Mouse (Mus musculus) heart, embryonic 14.5 days (tissue): ENCODE data around the gene Stx19. TPM values are rescaled to one million over a fixed set of nuclear protein-coding genes. Genes with fewer than 3 reads are reported as not detected.
A peak's percentile ranks its signal among the peaks of the same experiment; 100 is the strongest.

Experiments used
- ATAC-seq: fragments of 200-750 bp; cut with Nextera tagmentation; 2 replicates; pipeline ENCODE4 v1.8.0; 2017; ENCODE audit warnings: low read depth, moderate TSS enrichment; ENCODE audit not compliant: insufficient number of reproducible peaks, insufficient read depth, low FRiP score
- H3K27ac ChIP-seq, 2 experiments: fragments of 200-500 bp in 1 of 2; fragments of 300-500 bp in 1 of 2; sonication (generic) in 1 of 2; replicated peaks in 1 of 2; 2 replicates each; pipeline ENCODE4 v1.5.1; 2012 to 2014; ENCODE audit warnings: low read depth in 2 of 2, low read length in 2 of 2, control low read depth in 1 of 2, mild to moderate bottlenecking in 1 of 2, mixed read lengths in 1 of 2; ENCODE audit not compliant: control insufficient read depth in 1 of 2, insufficient read depth in 1 of 2
- H3K27me3 ChIP-seq: fragments of 300-500 bp; sonication (generic); 2 replicates; pipeline ENCODE4 v1.6.1; 2014; ENCODE audit warnings: mild to moderate bottlenecking, low read length, control low read depth; ENCODE audit not compliant: control insufficient read depth, insufficient read depth
- H3K36me3 ChIP-seq: fragments of 300-500 bp; sonication (generic); 2 replicates; pipeline ENCODE4 v1.6.1; 2014; ENCODE audit warnings: mild to moderate bottlenecking, control low read depth, low read length, mixed read lengths; ENCODE audit not compliant: control insufficient read depth, insufficient read depth
- H3K4me1 ChIP-seq, 2 experiments: fragments of 200-500 bp in 1 of 2; fragments of 300-500 bp in 1 of 2; sonication (generic) in 1 of 2; 2 replicates each; pipeline ENCODE4 v1.6.1; 2012 to 2014; ENCODE audit warnings: low read length in 2 of 2, control low read depth in 1 of 2, mixed read lengths in 1 of 2; ENCODE audit not compliant: control insufficient read depth in 2 of 2, insufficient read depth in 2 of 2
- H3K4me2 ChIP-seq: fragments of 300-500 bp; sonication (generic); 2 replicates; pipeline ENCODE4 v1.6.1; 2014; ENCODE audit warnings: mild to moderate bottlenecking, low read length
- H3K4me3 ChIP-seq, 2 experiments: fragments of 200-500 bp in 1 of 2; fragments of 300-500 bp in 1 of 2; sonication (generic) in 1 of 2; 2 replicates each; pipeline ENCODE4 v1.5.1; 2012 to 2014; ENCODE audit warnings: low read length in 2 of 2, mild to moderate bottlenecking in 2 of 2, control low read depth in 1 of 2, low read depth in 1 of 2, moderate library complexity in 1 of 2; ENCODE audit not compliant: control insufficient read depth in 1 of 2, insufficient read depth in 1 of 2
- H3K9ac ChIP-seq: fragments of 300-500 bp; sonication (generic); 2 replicates; pipeline ENCODE4 v1.6.1; 2014; ENCODE audit warnings: mild to moderate bottlenecking, low read length
- H3K9me3 ChIP-seq: fragments of 300-500 bp; sonication (generic); 2 replicates; pipeline ENCODE4 v1.6.1; 2016; ENCODE audit warnings: low read length, control low read depth; ENCODE audit not compliant: control insufficient read depth
- WGBS: fragments of 180-500 bp; shearing (Covaris S2); extraction: QIAGEN DNeasy Blood & Tissue Kit; methylation state at CpG from one replicate; pipeline ENCODE4 v1.1.7; 2014; 5-methylcytosine and 5-hydroxymethylcytosine counted together
- polyA plus RNA-seq: library from polyadenylated mRNA; unstranded; fragments of >200 nt; fragmentation: Nextera tagmentation; extraction: Ambion mirVana; gene quantifications from 2 replicates; pipeline ENCODE4 v1.2.1, GENCODE M21; 2014

Gene Stx19
- polyA plus RNA-seq, 1 experiment from 2014 or later: 0.18 TPM

GRCm38 (mm10) chr16:62852464-62853252 lies 38.2 kb downstream of the Stx19 start:
- Histone ChIP-seq H3K9me3 (no peaks in the 10 kb centered on the region), H3K27me3 (no peaks in the 10 kb centered on the region), H3K4me2 (no peak overlapping the region), H3K36me3 (no peaks in the 10 kb centered on the region), H3K4me1 (no peaks in the 10 kb centered on the region), H3K27ac (no peak overlapping the region), H3K4me3 (no peak overlapping the region), H3K9ac (no peak overlapping the region)
- no peak for ATAC-seq
- 84% methylated on average over 3 of the region's 3 CpGs for WGBS

DNA sequence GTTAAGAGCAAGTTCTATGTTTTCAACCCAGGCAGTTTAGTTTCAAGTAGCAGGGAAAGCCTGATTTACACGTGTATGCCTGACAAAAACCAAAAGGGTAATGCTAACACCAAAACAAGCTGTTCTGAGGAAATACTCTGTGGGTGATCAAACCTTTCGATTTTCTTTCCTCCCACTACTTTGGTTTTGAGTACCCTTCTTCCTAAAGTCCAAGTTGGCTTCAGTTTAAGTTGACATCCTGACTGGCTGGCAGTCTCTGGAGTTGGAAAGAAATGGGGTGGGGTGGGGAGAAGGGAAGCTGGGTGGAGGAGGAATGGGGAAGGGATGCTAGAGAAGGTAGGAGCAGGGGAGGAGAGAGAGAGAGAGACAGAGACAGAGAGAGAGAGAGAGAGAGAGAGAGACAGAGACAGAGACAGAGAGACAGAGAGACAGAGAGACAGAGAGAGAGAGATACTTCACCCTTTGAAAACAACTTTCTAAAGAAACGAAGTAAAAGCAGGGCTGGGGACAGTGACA lies 39.2 kb downstream of the Stx19 start:
- Histone ChIP-seq H3K36me3 (no peaks in the 10 kb centered on the region), H3K27me3 (no peaks in the 10 kb centered on the region), H3K9ac (peak overlapping the region; percentile 84), H3K4me1 (no peaks in the 10 kb centered on the region), H3K4me2 (peak overlapping the region; percentile 95), H3K9me3 (no peaks in the 10 kb centered on the region), H3K27ac (peak overlapping the region in 1 of 2 experiments; percentile 64; a peak in 1 of 4 replicates), H3K4me3 (peak overlapping the region; percentile 65 to 78; a peak in 3 of 4 replicates)
- no peak for ATAC-seq
- WGBS: 11% methylated on average over 3 of the region's 3 CpGs

DNA sequence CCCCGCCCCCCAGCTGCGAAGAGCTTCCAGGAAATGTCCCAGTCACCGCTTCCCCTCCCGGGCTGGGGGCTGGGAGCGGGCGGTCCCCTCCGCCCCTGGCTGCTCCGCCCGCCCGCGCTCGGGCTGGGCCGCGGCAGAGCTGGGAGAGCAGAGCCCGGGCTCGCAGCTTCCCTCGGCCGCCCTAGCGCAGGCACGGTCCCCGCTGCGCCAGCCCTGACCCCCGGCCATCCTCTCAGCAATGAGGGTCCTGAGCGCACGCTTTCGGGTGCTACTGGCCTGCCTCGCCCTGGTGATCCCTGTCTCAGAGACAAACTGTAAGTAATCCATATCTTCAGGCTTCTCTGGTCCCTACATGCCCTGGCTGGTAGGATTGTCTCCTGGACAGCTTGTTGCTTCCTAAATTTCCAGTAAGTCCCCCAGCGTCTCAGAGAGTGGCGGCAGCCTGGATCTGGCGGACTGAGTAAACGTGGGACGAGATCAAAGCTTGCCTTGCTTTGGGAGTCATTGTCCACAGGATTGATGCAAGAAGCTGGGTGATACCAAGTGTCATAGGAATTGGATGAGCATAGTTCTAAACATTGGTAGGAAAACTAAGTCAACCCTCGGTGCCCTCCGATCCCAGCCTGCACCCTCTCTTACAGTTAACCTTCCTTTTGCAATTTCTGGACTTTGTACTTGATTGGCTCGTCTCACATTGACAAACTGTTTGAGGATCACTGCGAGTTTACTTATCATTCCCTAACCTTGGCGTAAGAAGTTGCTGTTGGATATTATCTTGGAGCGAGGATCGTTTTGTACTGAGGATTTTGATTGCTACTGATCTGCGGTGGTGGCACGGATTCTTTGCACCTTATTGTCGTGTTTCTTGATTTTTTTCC lies 40.0 kb downstream of the Stx19 start, which contains the start of gene Pros1:
Gene Pros1 (plus strand): TSS at position 117 of the 878 bp plus-strand sequence.
- H3K27me3 ChIP-seq: no peaks in the 10 kb centered on the region
- peak within 1 kb of the TSS; percentile 65 to 78 for H3K4me3 ChIP-seq
- H3K36me3 ChIP-seq: no peaks in the 10 kb centered on the region
- H3K27ac ChIP-seq: peak within 1 kb of the TSS; percentile 64 to 66; a peak in 3 of 4 replicates
- peak within 1 kb of the TSS; percentile 95 for H3K4me2 ChIP-seq
- H3K9me3 ChIP-seq: no peaks in the 10 kb centered on the region
- H3K9ac ChIP-seq: peak within 1 kb of the TSS; percentile 84
- ATAC-seq: peak; percentile 92
- WGBS: 4% methylated on average over 36 of the region's 42 CpGs
- H3K4me1 ChIP-seq: no peaks in the 10 kb centered on the region

DNA sequence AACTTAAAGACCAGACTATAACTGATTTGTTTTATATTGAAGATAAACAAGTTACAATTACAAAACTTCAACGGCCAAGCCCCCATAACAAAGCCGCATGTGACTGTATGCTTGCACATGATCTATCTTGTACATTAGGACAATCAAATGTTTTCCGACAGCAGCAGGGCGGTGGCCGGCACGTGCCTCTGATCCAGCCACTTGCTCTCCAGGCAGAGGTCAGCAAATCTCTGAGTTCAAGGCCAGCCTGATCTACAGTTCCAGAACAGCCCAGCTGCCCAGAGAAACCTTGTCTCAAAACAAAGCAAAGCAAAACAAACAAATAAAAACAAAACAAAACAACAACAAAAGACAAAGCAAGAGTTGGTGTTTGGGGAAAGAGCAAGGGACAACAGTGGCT lies 40.9 kb downstream of the Stx19 start:
- no peaks in the 10 kb centered on the region for H3K36me3 ChIP-seq
- no peak overlapping the region for H3K27ac ChIP-seq
- no peaks in the 10 kb centered on the region for H3K4me1 ChIP-seq
- H3K9me3 ChIP-seq: no peaks in the 10 kb centered on the region
- H3K4me2 ChIP-seq: peak overlapping the region; percentile 95
- no peak for ATAC-seq
- H3K9ac ChIP-seq: no peak overlapping the region
- H3K27me3 ChIP-seq: no peaks in the 10 kb centered on the region
- whole genome bisulfite sequencing: 64% methylated on average over 6 of the region's 6 CpGs
- H3K4me3 ChIP-seq: peak overlapping the region in 1 of 2 experiments; percentile 65; a peak in 1 of 4 replicates

GRCm38 (mm10) chr16:62856273-62856672 lies 41.8 kb downstream of the Stx19 start:
- no peaks in the 10 kb centered on the region for H3K4me1 ChIP-seq
- no peak for ATAC-seq
- H3K27ac ChIP-seq: no peak overlapping the region
- H3K36me3 ChIP-seq: no peaks in the 10 kb centered on the region
- no peak overlapping the region for H3K4me3 ChIP-seq
- H3K4me2 ChIP-seq: no peak overlapping the region
- WGBS: 89% methylated on average over 2 of the region's 2 CpGs
- H3K27me3 ChIP-seq: no peaks in the 10 kb centered on the region
- H3K9me3 ChIP-seq: no peaks in the 10 kb centered on the region
- no peak overlapping the region for H3K9ac ChIP-seq

DNA sequence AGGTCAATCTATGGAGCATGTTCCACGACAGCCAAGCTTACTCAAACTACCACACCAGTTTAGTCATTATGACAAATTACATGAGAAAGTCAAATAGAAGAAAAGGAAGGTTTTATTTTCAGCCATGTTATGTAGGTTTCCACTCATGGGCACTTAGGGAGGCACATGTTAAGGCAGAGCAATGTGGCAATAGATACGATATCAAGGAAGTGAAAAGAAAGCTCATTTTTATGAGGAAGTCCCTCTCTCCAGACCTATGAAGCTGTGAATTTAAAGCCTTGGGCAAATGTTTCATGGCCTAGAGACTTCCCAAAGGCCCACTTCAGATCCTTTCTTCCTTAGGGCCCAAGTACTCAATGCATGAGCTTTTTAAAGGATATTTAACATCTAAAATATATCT lies 43.0 kb downstream of the Stx19 start:
- 92% methylated on average over 2 of the region's 2 CpGs for WGBS
- Histone ChIP-seq H3K9me3 (no peaks in the 10 kb centered on the region), H3K9ac (no peak overlapping the region), H3K4me2 (no peak overlapping the region), H3K27me3 (no peaks in the 10 kb centered on the region), H3K27ac (no peak overlapping the region), H3K4me3 (no peak overlapping the region), H3K4me1 (no peaks in the 10 kb centered on the region), H3K36me3 (no peaks in the 10 kb centered on the region)
- no peak for ATAC-seq

GRCm38 (mm10) chr16:62858018-62858417 lies 43.5 kb downstream of the Stx19 start:
- H3K4me1 ChIP-seq: no peaks in the 10 kb centered on the region
- no peak overlapping the region for H3K9ac ChIP-seq
- H3K36me3 ChIP-seq: no peaks in the 10 kb centered on the region
- no peak overlapping the region for H3K4me3 ChIP-seq
- no peaks in the 10 kb centered on the region for H3K9me3 ChIP-seq
- H3K4me2 ChIP-seq: no peak overlapping the region
- H3K27me3 ChIP-seq: no peaks in the 10 kb centered on the region
- ATAC-seq: no peak
- 87% methylated on average over 1 of the region's 1 CpGs for WGBS
- H3K27ac ChIP-seq: no peak overlapping the region
